Mouse (Mus musculus) lung, adult 2 months (tissue): Measurements from ENCODE around the gene Gabra4. TPM values are rescaled to one million over a fixed set of nuclear protein-coding genes. Genes with fewer than 3 reads are reported as not detected.
"Not testable (repeated sequence)": the region's sequence is repeated elsewhere in the genome, so short reads cannot be mapped to it uniquely, and the experiment has no call there.

Experiments
- DNase-seq: peaks from one replicate; pipeline ENCODE4 v3.0.0; 2022
- H3K4me1 ChIP-seq: fragments of 200-500 bp; 2 replicates; pipeline ENCODE4 v1.6.1; 2011; ENCODE audit warnings: low read length; ENCODE audit not compliant: control insufficient read depth, insufficient read depth
- H3K4me3 ChIP-seq: fragments of 200-500 bp; replicated peaks from 2 replicates; pipeline ENCODE3; 2011; ENCODE audit warnings: low read depth, mild to moderate bottlenecking, control low read depth, low read length; ENCODE audit errors: extremely low read depth
- CTCF ChIP-seq: fragments of 200-500 bp; IDR thresholded peaks from 2 replicates; pipeline ENCODE4 v1.5.1; 2011; ENCODE audit warnings: mild to moderate bottlenecking, low read length, control low read depth; ENCODE audit not compliant: insufficient read depth
- POLR2A ChIP-seq: fragments of 200-500 bp; IDR thresholded peaks from 2 replicates; pipeline ENCODE4 v1.6.1; 2011; ENCODE audit warnings: low read depth, mild to moderate bottlenecking, control low read depth, low read length, borderline replicate concordance; ENCODE audit errors: extremely low read depth
- WGBS: fragments of 180-500 bp; shearing (Covaris S2); methylation state at CpG from one replicate; pipeline ENCODE4 v1.1.7; 2018; 5-methylcytosine and 5-hydroxymethylcytosine counted together
- polyA plus RNA-seq: library from polyadenylated mRNA; depleted of rRNA; stranded (reverse); fragments of >200 nt; gene quantifications from 2 replicates; pipeline ENCODE4 v1.2.3, GENCODE M21; 2012; rRNA removed

Gene Gabra4
- polyA plus RNA-seq, 1 experiment: 0.18 TPM

DNA sequence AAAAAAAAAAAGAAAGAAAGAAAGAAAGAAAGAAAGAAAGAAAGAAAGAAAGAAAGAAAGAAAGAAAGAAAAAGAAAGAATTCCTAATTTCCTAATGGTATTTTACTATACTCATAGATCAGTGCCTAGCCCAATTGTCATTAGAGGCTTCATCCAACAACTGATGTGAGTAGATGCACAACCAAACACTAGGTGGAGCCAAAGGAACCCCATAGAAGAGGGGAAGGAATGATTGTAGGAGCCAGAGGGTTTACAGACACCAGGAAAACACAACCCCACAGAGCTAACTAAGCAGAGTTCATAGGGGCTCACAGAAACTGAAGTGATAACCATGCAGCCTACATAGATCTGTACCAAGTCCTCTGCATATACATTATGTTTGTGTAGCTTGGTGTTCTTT lies 112.6 kb downstream of the Gabra4 start:
- Histone ChIP-seq H3K4me1 (no peaks in the 10 kb centered on the region), H3K4me3 (no peak overlapping the region)
- no peak for TF ChIP-seq POLR2A
- no peak for TF ChIP-seq CTCF
- no peak for DNase-seq

DNA sequence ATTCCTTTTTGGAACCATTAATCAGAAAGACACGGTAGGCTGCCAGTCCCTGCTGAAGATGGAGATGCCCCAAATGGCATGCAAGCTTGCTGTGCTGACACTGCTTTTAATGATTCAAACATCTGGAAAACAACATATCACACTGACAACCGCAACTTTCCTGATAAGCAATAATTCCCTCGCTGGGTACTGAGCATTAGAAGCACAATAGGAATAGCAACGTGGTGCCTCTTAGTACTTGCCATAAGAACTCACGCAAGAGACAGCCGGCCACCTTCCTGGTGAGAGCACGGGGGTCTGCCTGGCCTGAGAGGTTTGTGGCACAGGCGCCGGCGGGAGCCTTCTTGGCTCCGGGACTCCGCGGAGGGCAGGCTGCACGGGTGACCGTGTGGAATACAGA lies 132.6 kb downstream of the Gabra4 start:
- 58% methylated on average over 9 of the region's 15 CpGs for WGBS
- not testable (repeated sequence) for DNase-seq, H3K4me1 ChIP-seq

More for the DNA sequence above, 132.6 kb downstream of the Gabra4 start:
- not testable (repeated sequence) for H3K4me3 ChIP-seq

Other genes with a start within 250 kb of the Gabra4 start
- gene Cox7b2, start 110.1 kb downstream of the Gabra4 start, polyA plus RNA-seq: not detected in 2 replicates
- 0.02 TPM in 1 of 2 replicates, not detected in the other for gene Gabrb1, start 195 bp downstream of the Gabra4 start, polyA plus RNA-seq